Mouse (Mus musculus) heart, postnatal 0 days (tissue): ENCODE measurements around the gene Fam129a.

ENCODE experiments used
- CTCF ChIP-seq: IDR thresholded peaks from 2 replicates; pipeline ENCODE4 v1.5.1; 2016; ENCODE audit warnings: antibody characterized with exemption, control low read depth, low read depth
- EP300 ChIP-seq: IDR thresholded peaks from 2 replicates; pipeline ENCODE4 v1.6.1; 2016; ENCODE audit warnings: antibody characterized with exemption, low read depth

- TF ChIP-seq CTCF (no peak), EP300 (no peak)
Observed at GRCm38 (mm10) chr1:151689032-151689431, 118.0 kb downstream of the Fam129a start.
